Mouse (Mus musculus) B cell, adult 2 months (primary cell): ENCODE measurements around the gene Prkcb.
A peak's percentile ranks its signal among the peaks of the same experiment; 100 is the strongest.

ENCODE experiments used
- DNase-seq, 2 experiments: peaks; one replicate each; pipeline ENCODE4 v3.0.0; 2022

The Prkcb gene

GRCm38 (mm10) chr7:122288605-122289242 lies at the start of gene Prkcb:
Gene Prkcb (plus strand): TSS chr7:122288751.
- DNase-seq = peak; percentile 98

GRCm38 (mm10) chr7:122238939-122239338 lies 49.6 kb upstream of the Prkcb start:
- DNase-seq = no peak

GRCm38 (mm10) chr7:122240413-122241119 lies 48.0 kb upstream of the Prkcb start:
- DNase-seq = peak in 1 of 2 experiments; percentile 24

- peak; percentile 61 to 66 for DNase-seq
These were observed 46.3 kb upstream of the Prkcb start for GRCm38 (mm10) chr7:122242260-122242659.

GRCm38 (mm10) chr7:122242744-122243143 lies 45.8 kb upstream of the Prkcb start:
- peak in 1 of 2 experiments; percentile 20 for DNase-seq

- DNase-seq = no peak
These were observed 44.4 kb upstream of the Prkcb start for GRCm38 (mm10) chr7:122244166-122244565.

GRCm38 (mm10) chr7:122244584-122244983 lies 44.0 kb upstream of the Prkcb start:
- no peak for DNase-seq

- no peak for DNase-seq
These were observed 42.6 kb upstream of the Prkcb start for GRCm38 (mm10) chr7:122245976-122246375.

GRCm38 (mm10) chr7:122247254-122247864 lies 41.2 kb upstream of the Prkcb start:
- DNase-seq = peak; percentile 20 to 28

- no peak for DNase-seq
These were observed 39.2 kb upstream of the Prkcb start for GRCm38 (mm10) chr7:122249321-122249821.

GRCm38 (mm10) chr7:122251197-122252011 lies 37.1 kb upstream of the Prkcb start:
- peak; percentile 86 for DNase-seq

GRCm38 (mm10) chr7:122256722-122257121 lies 31.8 kb upstream of the Prkcb start:
- no peak for DNase-seq

GRCm38 (mm10) chr7:122258521-122258920 lies 30.0 kb upstream of the Prkcb start:
- no peak for DNase-seq

GRCm38 (mm10) chr7:122260055-122260602 lies 28.4 kb upstream of the Prkcb start:
- DNase-seq = peak; percentile 50 to 55

GRCm38 (mm10) chr7:122268983-122269486 lies 19.5 kb upstream of the Prkcb start:
- DNase-seq = no peak

GRCm38 (mm10) chr7:122272334-122272733 lies 16.2 kb upstream of the Prkcb start:
- DNase-seq = no peak

GRCm38 (mm10) chr7:122279580-122279979 lies 9.0 kb upstream of the Prkcb start:
- DNase-seq = no peak

GRCm38 (mm10) chr7:122280334-122280733 lies 8.2 kb upstream of the Prkcb start:
- DNase-seq = no peak

GRCm38 (mm10) chr7:122282584-122282983 lies 6.0 kb upstream of the Prkcb start:
- peak in 1 of 2 experiments; percentile 37 for DNase-seq

GRCm38 (mm10) chr7:122287217-122287616 lies 1.3 kb upstream of the Prkcb start:
- DNase-seq = no peak

- DNase-seq = peak; percentile 53 to 63
These were observed 926 bp downstream of the Prkcb start for GRCm38 (mm10) chr7:122289243-122290111.
